Mouse (Mus musculus): ENCODE data around the gene Ror1. TPM values are rescaled to one million over a fixed set of nuclear protein-coding genes. Genes with fewer than 3 reads are reported as not detected.

Gene Ror1
- polyA plus RNA-seq, 1 experiment from 2014 or later, result 1.5 TPM

DNA sequence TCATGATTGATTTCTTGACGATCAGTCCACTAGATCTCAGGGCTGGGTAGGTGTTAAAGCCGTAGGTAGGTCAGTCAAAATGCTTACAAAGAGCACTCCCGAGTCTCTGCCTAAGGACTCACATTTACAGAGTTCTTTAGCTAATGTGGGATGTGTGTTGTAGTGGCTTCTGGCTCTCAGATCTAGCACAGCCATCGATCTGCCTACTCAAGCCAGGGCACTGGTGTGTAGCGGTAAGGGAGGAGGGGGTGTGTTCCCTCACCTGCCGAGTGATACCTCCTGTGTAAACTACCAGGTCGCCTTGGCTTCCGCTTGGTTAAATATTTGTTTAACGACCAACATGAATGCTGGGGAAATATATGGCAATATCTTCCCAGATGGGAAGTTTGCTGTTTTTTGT lies 12.0 kb downstream of the Ror1 start:
- Histone ChIP-seq H3K4me1 (ENCODE audit: control insufficient read depth, insufficient read depth, low read depth, low read length) (no peaks in the 10 kb centered on the region), H3K4me3 (ENCODE audit: low read length) (no peak overlapping the region), H3K36me3 (ENCODE audit: control insufficient read depth, insufficient read depth, low read length) (no peaks in the 10 kb centered on the region), H3K27me3 (replicated peaks; ENCODE audit: control insufficient read depth, insufficient read depth, low read length) (no peaks in the 10 kb centered on the region), H3K27ac (ENCODE audit: low read depth, low read length) (no peak overlapping the region), H3K4me2 (ENCODE audit: low read length) (no peak overlapping the region), H3K9ac (ENCODE audit: low read depth, low read length) (no peak overlapping the region), H3K9me3 (ENCODE audit: control insufficient read depth, low read length) (no peaks in the 10 kb centered on the region)
- no peak for ATAC-seq
- WGBS, result 81% methylated on average over 9 of the region's 9 CpGs

DNA sequence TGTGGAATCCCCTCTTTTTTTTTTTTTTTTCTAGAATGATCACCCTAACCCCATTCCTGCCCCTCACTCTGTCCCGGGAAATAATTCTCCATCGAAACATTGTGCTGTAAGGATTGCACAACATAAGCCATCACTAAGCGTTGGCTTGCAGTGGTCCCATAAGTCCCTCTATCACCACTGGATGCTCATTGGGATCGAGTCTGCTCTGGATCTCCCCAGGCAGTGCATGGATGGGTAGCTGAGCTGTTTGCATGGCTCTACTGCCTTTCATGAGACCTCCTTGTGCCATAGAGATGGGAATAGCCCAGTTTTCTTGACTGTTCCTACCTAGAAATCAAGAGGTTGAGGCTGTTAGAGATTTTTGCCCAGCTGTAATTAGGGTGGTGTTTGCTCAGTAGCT lies 13.0 kb downstream of the Ror1 start:
- Histone ChIP-seq H3K4me3 (ENCODE audit: low read length) (no peak overlapping the region), H3K36me3 (ENCODE audit: control insufficient read depth, insufficient read depth, low read length) (no peaks in the 10 kb centered on the region), H3K27ac (ENCODE audit: low read depth, low read length) (no peak overlapping the region), H3K4me1 (ENCODE audit: control insufficient read depth, insufficient read depth, low read depth, low read length) (no peaks in the 10 kb centered on the region), H3K27me3 (replicated peaks; ENCODE audit: control insufficient read depth, insufficient read depth, low read length) (no peaks in the 10 kb centered on the region), H3K9me3 (ENCODE audit: control insufficient read depth, low read length) (no peaks in the 10 kb centered on the region), H3K4me2 (ENCODE audit: low read length) (no peak overlapping the region), H3K9ac (ENCODE audit: low read depth, low read length) (no peak overlapping the region)
- ATAC-seq, result no peak
- 92% methylated on average over 4 of the region's 4 CpGs for WGBS

DNA sequence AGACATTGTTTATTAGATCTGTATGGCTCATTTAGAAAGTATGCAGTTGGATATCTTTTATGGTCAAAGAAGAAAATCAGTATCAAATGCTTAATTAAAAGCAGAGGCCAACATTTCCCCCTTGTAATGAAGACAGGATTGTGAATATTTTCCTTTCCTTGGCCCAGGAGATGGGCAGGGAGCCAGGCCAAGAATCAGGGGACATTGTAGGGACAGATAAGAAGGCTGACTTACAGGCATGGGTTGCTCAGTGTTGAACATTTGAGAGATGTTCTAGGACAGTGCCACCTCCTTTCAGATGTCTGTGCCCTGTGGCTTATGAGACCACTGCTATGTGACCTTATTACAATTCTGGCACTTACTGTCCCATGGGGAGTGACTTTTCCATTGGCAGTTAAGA lies 18.6 kb downstream of the Ror1 start:
- no peaks in the 10 kb centered on the region for H3K27me3 ChIP-seq (replicated peaks; ENCODE audit: control insufficient read depth, insufficient read depth, low read length)
- no peaks in the 10 kb centered on the region for H3K36me3 ChIP-seq (ENCODE audit: control insufficient read depth, insufficient read depth, low read length)
- no peak overlapping the region for H3K4me3 ChIP-seq (ENCODE audit: low read length)
- H3K9me3 ChIP-seq (ENCODE audit: control insufficient read depth, low read length), result no peaks in the 10 kb centered on the region
- H3K9ac ChIP-seq (ENCODE audit: low read depth, low read length), result no peak overlapping the region
- ATAC-seq, result no peak
- H3K27ac ChIP-seq (ENCODE audit: low read depth, low read length), result no peak overlapping the region
- no peak overlapping the region for H3K4me2 ChIP-seq (ENCODE audit: low read length)
- H3K4me1 ChIP-seq (ENCODE audit: control insufficient read depth, insufficient read depth, low read depth, low read length), result no peaks in the 10 kb centered on the region

DNA sequence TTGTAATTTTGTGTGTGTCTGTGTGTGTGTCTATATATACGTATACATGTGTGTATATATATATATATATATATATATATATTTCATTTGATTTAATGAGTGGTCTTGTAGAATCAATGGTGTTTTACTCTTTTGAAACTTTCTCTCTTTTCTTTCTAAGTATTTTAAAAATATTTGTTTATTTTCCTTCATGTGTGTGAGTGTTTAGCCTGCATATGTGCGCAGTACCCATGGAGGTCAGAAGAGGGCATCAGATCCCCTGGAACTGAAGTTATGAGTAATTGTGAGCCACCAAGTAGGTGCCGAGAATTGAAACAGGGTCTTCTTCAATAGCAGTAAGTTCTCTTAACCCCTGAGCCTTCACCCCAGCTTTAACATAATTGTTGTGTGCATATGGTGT lies 20.8 kb downstream of the Ror1 start:
- Histone ChIP-seq H3K9me3 (ENCODE audit: control insufficient read depth, low read length) (no peaks in the 10 kb centered on the region), H3K27me3 (replicated peaks; ENCODE audit: control insufficient read depth, insufficient read depth, low read length) (no peaks in the 10 kb centered on the region), H3K27ac (ENCODE audit: low read depth, low read length) (no peak overlapping the region), H3K4me2 (ENCODE audit: low read length) (no peak overlapping the region), H3K4me1 (ENCODE audit: control insufficient read depth, insufficient read depth, low read depth, low read length) (no peaks in the 10 kb centered on the region), H3K36me3 (ENCODE audit: control insufficient read depth, insufficient read depth, low read length) (no peaks in the 10 kb centered on the region), H3K4me3 (ENCODE audit: low read length) (no peak overlapping the region), H3K9ac (ENCODE audit: low read depth, low read length) (no peak overlapping the region)
- no peak for ATAC-seq
- WGBS, result 97% methylated on average over 3 of the region's 3 CpGs

DNA sequence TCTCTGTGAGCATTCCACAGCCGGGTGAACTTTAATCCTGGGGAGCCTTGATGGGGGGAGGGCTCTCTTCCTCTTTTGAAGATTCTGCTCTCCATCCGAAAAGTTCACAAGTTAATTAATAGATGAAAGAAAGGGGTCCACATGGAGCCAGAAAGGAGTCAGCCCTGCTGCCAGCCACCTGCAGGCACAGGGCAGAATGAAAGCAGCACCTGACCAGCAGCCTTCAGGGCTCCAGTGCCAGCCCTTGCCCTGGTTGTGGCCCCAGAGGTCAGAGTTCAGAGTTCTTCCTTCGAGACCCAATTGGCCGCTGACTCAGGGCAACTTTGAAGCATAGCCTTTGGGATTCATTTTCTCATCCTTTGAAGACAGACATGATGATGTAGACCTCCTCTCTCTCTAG lies 23.1 kb downstream of the Ror1 start:
- Histone ChIP-seq H3K4me1 (ENCODE audit: control insufficient read depth, insufficient read depth, low read depth, low read length) (no peaks in the 10 kb centered on the region), H3K9ac (ENCODE audit: low read depth, low read length) (no peak overlapping the region), H3K4me2 (ENCODE audit: low read length) (no peak overlapping the region), H3K36me3 (ENCODE audit: control insufficient read depth, insufficient read depth, low read length) (no peaks in the 10 kb centered on the region), H3K4me3 (ENCODE audit: low read length) (no peak overlapping the region), H3K9me3 (ENCODE audit: control insufficient read depth, low read length) (no peaks in the 10 kb centered on the region), H3K27me3 (replicated peaks; ENCODE audit: control insufficient read depth, insufficient read depth, low read length) (no peaks in the 10 kb centered on the region), H3K27ac (ENCODE audit: low read depth, low read length) (no peak overlapping the region)
- no peak for ATAC-seq
- 47% methylated on average over 4 of the region's 4 CpGs for WGBS

GRCm38 (mm10) chr4:100119431-100119830 lies 23.8 kb downstream of the Ror1 start:
- no peaks in the 10 kb centered on the region for H3K9me3 ChIP-seq (ENCODE audit: control insufficient read depth, low read length)
- H3K27me3 ChIP-seq (replicated peaks; ENCODE audit: control insufficient read depth, insufficient read depth, low read length), result no peaks in the 10 kb centered on the region
- H3K4me3 ChIP-seq (ENCODE audit: low read length), result no peak overlapping the region
- no peak for ATAC-seq
- no peak overlapping the region for H3K27ac ChIP-seq (ENCODE audit: low read depth, low read length)
- H3K4me1 ChIP-seq (ENCODE audit: control insufficient read depth, insufficient read depth, low read depth, low read length), result no peaks in the 10 kb centered on the region
- no peak overlapping the region for H3K4me2 ChIP-seq (ENCODE audit: low read length)
- 94% methylated on average over 1 of the region's 1 CpGs for WGBS
- H3K36me3 ChIP-seq (ENCODE audit: control insufficient read depth, insufficient read depth, low read length), result no peaks in the 10 kb centered on the region
- no peak overlapping the region for H3K9ac ChIP-seq (ENCODE audit: low read depth, low read length)

DNA sequence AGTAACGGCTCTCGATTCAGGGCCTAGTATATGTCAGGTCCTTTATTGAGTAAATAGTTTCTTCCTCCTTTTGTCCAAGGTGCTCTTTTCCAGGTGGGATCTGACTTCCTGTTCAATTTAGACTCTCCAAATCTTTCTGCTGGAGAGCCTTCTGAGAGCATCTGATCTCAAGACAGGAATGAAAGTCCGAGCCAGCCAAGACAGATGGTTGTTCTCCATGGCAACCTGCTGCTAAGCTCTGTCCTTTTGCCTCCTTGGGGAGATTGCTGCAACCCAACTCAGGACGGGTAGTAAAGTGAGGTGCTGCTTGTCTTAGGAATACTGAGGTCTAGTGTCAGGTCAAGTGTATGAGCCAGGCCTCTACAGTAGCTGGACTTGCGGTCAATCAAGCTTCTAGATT lies 25.0 kb downstream of the Ror1 start:
- H3K27me3 ChIP-seq (replicated peaks; ENCODE audit: control insufficient read depth, insufficient read depth, low read length), result no peaks in the 10 kb centered on the region
- H3K4me3 ChIP-seq (ENCODE audit: low read length), result no peak overlapping the region
- no peak overlapping the region for H3K9ac ChIP-seq (ENCODE audit: low read depth, low read length)
- H3K4me1 ChIP-seq (ENCODE audit: control insufficient read depth, insufficient read depth, low read depth, low read length), result no peaks in the 10 kb centered on the region
- 77% methylated on average over 5 of the region's 5 CpGs for WGBS
- H3K4me2 ChIP-seq (ENCODE audit: low read length), result no peak overlapping the region
- ATAC-seq, result no peak
- no peaks in the 10 kb centered on the region for H3K9me3 ChIP-seq (ENCODE audit: control insufficient read depth, low read length)
- no peak overlapping the region for H3K27ac ChIP-seq (ENCODE audit: low read depth, low read length)
- no peaks in the 10 kb centered on the region for H3K36me3 ChIP-seq (ENCODE audit: control insufficient read depth, insufficient read depth, low read length)

DNA sequence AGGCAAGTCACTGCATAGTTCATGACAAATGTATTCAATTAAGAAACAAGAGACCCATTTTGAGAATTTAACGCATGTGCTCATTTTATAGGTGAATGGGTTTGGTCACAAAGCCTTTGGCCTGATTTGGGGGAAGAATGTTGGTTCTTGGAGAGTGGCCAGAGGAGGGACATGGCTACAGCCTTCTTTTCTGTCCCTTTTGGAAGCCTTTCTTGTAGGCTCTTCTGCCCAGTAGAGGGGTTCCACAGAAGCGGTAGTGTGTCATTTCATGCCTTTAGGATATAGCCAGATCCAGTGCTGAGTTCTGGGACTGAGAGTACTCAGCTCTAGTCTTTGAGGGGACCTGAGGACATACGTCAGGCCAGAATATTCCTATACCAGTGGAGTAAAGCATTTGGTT lies 26.8 kb downstream of the Ror1 start:
- Histone ChIP-seq H3K4me3 (ENCODE audit: low read length) (no peak overlapping the region), H3K9me3 (ENCODE audit: control insufficient read depth, low read length) (no peaks in the 10 kb centered on the region), H3K9ac (ENCODE audit: low read depth, low read length) (no peak overlapping the region), H3K4me2 (ENCODE audit: low read length) (no peak overlapping the region), H3K36me3 (ENCODE audit: control insufficient read depth, insufficient read depth, low read length) (no peaks in the 10 kb centered on the region), H3K27me3 (replicated peaks; ENCODE audit: control insufficient read depth, insufficient read depth, low read length) (no peaks in the 10 kb centered on the region), H3K27ac (ENCODE audit: low read depth, low read length) (no peak overlapping the region), H3K4me1 (ENCODE audit: control insufficient read depth, insufficient read depth, low read depth, low read length) (no peaks in the 10 kb centered on the region; the same call in 1 of the 2 replicates)
- ATAC-seq, result no peak
- WGBS, result 82% methylated on average over 3 of the region's 3 CpGs

DNA sequence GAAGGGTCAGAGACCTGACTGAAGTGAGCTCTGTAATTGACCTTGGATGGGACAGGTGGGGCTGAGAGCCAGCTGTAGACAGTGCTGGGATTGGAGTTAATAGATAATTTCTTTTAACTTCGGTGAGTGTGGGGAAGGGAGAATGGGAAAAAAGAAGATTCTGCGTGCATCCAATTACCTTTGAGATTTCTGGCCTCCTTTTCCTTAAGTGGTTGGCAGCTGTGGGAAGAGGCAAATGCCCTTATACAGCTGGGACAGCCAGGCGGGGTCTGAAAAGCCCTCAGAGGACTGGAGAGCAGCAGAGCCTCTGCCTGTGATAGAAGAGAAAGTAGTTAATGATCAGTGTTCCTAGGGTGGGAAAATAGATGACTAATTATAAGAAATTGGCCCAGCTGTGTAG lies 27.9 kb downstream of the Ror1 start:
- Histone ChIP-seq H3K4me3 (ENCODE audit: low read length) (no peak overlapping the region), H3K4me1 (ENCODE audit: control insufficient read depth, insufficient read depth, low read depth, low read length) (no peaks in the 10 kb centered on the region; the same call in 1 of the 2 replicates), H3K27ac (ENCODE audit: low read depth, low read length) (no peak overlapping the region), H3K9me3 (ENCODE audit: control insufficient read depth, low read length) (no peaks in the 10 kb centered on the region), H3K9ac (ENCODE audit: low read depth, low read length) (no peak overlapping the region), H3K36me3 (ENCODE audit: control insufficient read depth, insufficient read depth, low read length) (no peaks in the 10 kb centered on the region), H3K27me3 (replicated peaks; ENCODE audit: control insufficient read depth, insufficient read depth, low read length) (no peaks in the 10 kb centered on the region), H3K4me2 (ENCODE audit: low read length) (no peak overlapping the region)
- WGBS, result 78% methylated on average over 3 of the region's 3 CpGs
- ATAC-seq, result no peak

- Histone ChIP-seq H3K27me3 (replicated peaks; ENCODE audit: control insufficient read depth, insufficient read depth, low read length) (no peaks in the 10 kb centered on the region), H3K4me3 (ENCODE audit: low read length) (no peak overlapping the region), H3K4me2 (ENCODE audit: low read length) (no peak overlapping the region), H3K27ac (ENCODE audit: low read depth, low read length) (no peak overlapping the region), H3K9ac (ENCODE audit: low read depth, low read length) (no peak overlapping the region), H3K4me1 (ENCODE audit: control insufficient read depth, insufficient read depth, low read depth, low read length) (no peaks in the 10 kb centered on the region; the same call in 1 of the 2 replicates), H3K9me3 (ENCODE audit: control insufficient read depth, low read length) (no peaks in the 10 kb centered on the region), H3K36me3 (ENCODE audit: control insufficient read depth, insufficient read depth, low read length) (no peaks in the 10 kb centered on the region)
- ATAC-seq, result no peak
Measured at GRCm38 (mm10) chr4:100124056-100124455, 28.5 kb downstream of the Ror1 start.

Data from hindbrain, embryonic 16.5 days (tissue).